Mouse (Mus musculus) cerebellum, postnatal 14 days (tissue): ENCODE results near the gene Lca5l.

Experiments used
- DNase-seq, 2 experiments: peaks; one replicate each; pipeline ENCODE4 v3.0.0; 2021; ENCODE audit warnings: mixed read lengths in 2 of 2

Lca5l gene

GRCm38 (mm10) chr16:96112769-96113168 lies 79.3 kb downstream of the Lca5l start:
- DNase-seq, result no peak

- DNase-seq, result no peak
These were observed 81.3 kb downstream of the Lca5l start for GRCm38 (mm10) chr16:96110655-96111345.

GRCm38 (mm10) chr16:96109673-96110072 lies 82.4 kb downstream of the Lca5l start:
- DNase-seq, result no peak
